Mouse (Mus musculus): ENCODE data around the gene Sorbs1. TPM values are rescaled to one million over a fixed set of nuclear protein-coding genes. Genes with fewer than 3 reads are reported as not detected.
A peak's percentile ranks its signal among the peaks of the same experiment; 100 is the strongest.
"Not testable (repeated sequence)": the region's sequence is repeated elsewhere in the genome, so short reads cannot be mapped to it uniquely, and the experiment has no call there.

The Sorbs1 gene
- polyA plus RNA-seq (2015; fragmentation: Nextera tagmentation; extraction: Ambion mirVana): 46.5 and 49.9 TPM in 2 replicates

DNA sequence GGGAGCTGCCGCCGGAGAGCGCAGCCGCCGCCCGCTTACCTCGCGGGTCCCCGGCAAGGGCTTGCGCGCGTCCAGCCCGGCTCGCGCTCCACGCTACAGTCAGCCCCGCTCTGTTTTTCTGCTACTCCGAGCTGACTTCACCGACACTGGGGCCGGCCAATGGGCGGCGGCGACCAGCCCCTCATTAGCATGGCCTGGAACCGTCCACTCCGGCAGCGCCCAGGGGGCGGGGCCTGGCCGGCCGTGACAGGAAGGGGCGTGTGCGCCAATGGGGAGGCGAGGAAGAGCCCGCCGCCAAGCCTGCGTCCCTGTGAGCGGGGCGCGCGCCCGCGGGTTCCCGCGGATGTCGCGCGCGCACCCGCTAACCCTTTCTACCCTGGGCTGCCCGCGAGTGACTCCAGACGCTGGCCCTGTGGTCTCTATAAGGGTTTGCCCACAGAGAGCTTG, at the start of gene Sorbs1:
TSS of gene Sorbs1 (minus strand) at position 148 of the 447 bp plus-strand sequence.
- Histone ChIP-seq H3K4me3 (replicated peaks; ENCODE audit: low read depth, low read length) (peak within 1 kb of the TSS; percentile 83), H3K27me3 (ENCODE audit: insufficient read depth, low read length) (no peaks in the 10 kb centered on the region), H3K4me2 (ENCODE audit: low read length) (peak within 1 kb of the TSS; percentile 62), H3K27ac (peak within 1 kb of the TSS; percentile 75), H3K9ac (ENCODE audit: low read depth, low read length) (peak within 1 kb of the TSS; percentile 73), H3K4me1 (replicated peaks; ENCODE audit: insufficient read depth, low read length) (peaks cover 9% of the 10 kb centered on the region), H3K36me3 (ENCODE audit: insufficient read depth, low read length) (no peaks in the 10 kb centered on the region), H3K9me3 (replicated peaks; ENCODE audit: low read length) (no peaks in the 10 kb centered on the region)
- DNase-seq (ENCODE audit: low spot score) (peak; percentile 98), ATAC-seq (replicated peaks; ENCODE audit: low FRiP score, low read depth) (peak; percentile 99)
- no peak for TF ChIP-seq CTCF (IDR thresholded peaks at IDR 0.05; ENCODE audit: low read depth)
- under 1% methylated on average over 50 of the region's 51 CpGs for WGBS

DNA sequence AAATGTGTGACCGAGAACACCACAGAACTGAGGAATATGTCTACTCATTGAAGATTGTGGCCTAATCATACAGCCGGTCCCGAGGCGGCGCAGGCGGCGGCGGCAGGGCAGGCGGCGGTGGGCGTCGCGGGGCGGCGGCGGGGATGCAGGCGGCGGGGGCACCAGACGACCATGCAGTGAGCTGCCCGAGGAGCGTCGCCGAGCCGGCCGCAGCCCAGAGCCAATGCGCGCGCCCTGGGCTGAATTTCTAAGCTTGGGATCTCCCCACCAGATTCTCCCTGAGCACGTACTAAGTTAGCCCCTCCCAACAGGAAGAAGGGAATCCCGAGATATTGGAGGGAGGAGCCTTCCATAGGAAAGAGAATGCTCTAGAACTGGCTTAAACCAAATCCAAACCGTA, 47.9 kb upstream of the Sorbs1 start:
- H3K4me2 ChIP-seq (ENCODE audit: low read length); ATAC-seq (replicated peaks; ENCODE audit: low FRiP score, low read depth): not testable (repeated sequence)
- 78% methylated on average over 13 of the region's 31 CpGs for WGBS

DNA sequence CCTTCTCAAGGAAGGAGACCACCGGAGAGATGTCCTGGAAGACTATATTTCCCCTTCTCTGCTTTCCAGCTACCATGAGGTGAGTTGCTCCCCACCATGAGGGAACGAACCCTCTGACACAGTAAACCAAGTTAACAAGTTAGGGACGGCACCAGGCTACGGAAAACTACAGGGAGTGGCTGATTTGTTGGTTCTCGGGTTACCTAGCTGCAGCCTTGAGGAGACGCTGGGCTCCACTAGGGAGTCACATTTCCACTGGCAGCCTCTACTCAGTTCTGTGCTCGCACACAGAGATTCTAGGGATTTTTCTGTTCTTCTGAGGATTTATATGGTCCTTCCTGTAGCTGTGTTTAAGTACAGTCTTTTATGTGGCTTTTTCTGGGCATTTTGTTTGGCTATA, 42.5 kb upstream of the Sorbs1 start:
- Histone ChIP-seq H3K4me1 (replicated peaks; ENCODE audit: insufficient read depth, low read length) (no peaks in the 10 kb centered on the region), H3K4me3 (replicated peaks; ENCODE audit: low read depth, low read length) (no peak overlapping the region), H3K36me3 (ENCODE audit: insufficient read depth, low read length) (peaks cover 15% of the 10 kb centered on the region; the same call in 1 of the 2 replicates), H3K4me2 (ENCODE audit: low read length) (no peak overlapping the region), H3K27me3 (ENCODE audit: insufficient read depth, low read length) (no peaks in the 10 kb centered on the region), H3K27ac (no peak overlapping the region), H3K9ac (ENCODE audit: low read depth, low read length) (no peak overlapping the region), H3K9me3 (replicated peaks; ENCODE audit: low read length) (no peaks in the 10 kb centered on the region)
- peak; percentile 60 for DNase-seq (ENCODE audit: low spot score)
- WGBS: 40% methylated on average over 7 of the region's 7 CpGs
- no peak for TF ChIP-seq CTCF (IDR thresholded peaks at IDR 0.05; ENCODE audit: low read depth)
- no peak for ATAC-seq (replicated peaks; ENCODE audit: low FRiP score, low read depth)

More for the DNA sequence above, 47.9 kb upstream of the Sorbs1 start:
- not testable (repeated sequence) for DNase-seq (ENCODE audit: low spot score); H3K4me1 ChIP-seq (replicated peaks; ENCODE audit: insufficient read depth, low read length); H3K9me3 ChIP-seq (replicated peaks; ENCODE audit: low read length); H3K27ac ChIP-seq; H3K9ac ChIP-seq (ENCODE audit: low read depth, low read length); H3K27me3 ChIP-seq (ENCODE audit: insufficient read depth, low read length); H3K4me3 ChIP-seq (replicated peaks; ENCODE audit: low read depth, low read length)
- H3K36me3 ChIP-seq (ENCODE audit: insufficient read depth, low read length): peaks cover 36% of the 10 kb centered on the region

DNA sequence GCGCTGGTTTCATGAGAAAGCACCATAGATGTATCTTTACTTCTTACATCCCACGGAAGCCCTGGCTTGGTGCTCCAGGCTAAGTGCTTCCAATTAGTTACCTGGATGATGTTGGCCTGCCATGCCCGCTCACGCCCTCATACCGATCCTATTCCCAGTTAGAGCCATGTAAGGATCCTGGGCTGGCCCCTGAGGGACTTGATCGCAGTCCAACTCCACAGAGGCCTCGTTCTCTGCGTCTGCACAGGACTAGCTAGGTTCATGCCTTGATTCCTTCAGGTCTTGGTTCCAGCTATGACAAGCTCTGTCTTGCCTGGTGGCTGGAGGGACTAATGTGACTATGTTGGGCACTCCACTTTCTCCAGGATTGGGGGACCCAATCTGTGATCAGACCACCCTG, 41.6 kb upstream of the Sorbs1 start:
- Histone ChIP-seq H3K4me1 (replicated peaks; ENCODE audit: insufficient read depth, low read length) (no peaks in the 10 kb centered on the region), H3K9ac (ENCODE audit: low read depth, low read length) (no peak overlapping the region), H3K9me3 (replicated peaks; ENCODE audit: low read length) (no peaks in the 10 kb centered on the region), H3K4me2 (ENCODE audit: low read length) (no peak overlapping the region), H3K27me3 (ENCODE audit: insufficient read depth, low read length) (no peaks in the 10 kb centered on the region), H3K36me3 (ENCODE audit: insufficient read depth, low read length) (peaks cover 15% of the 10 kb centered on the region; the same call in 1 of the 2 replicates), H3K4me3 (replicated peaks; ENCODE audit: low read depth, low read length) (no peak overlapping the region), H3K27ac (no peak overlapping the region)
- no peak for TF ChIP-seq CTCF (IDR thresholded peaks at IDR 0.05; ENCODE audit: low read depth)
- 91% methylated on average over 8 of the region's 8 CpGs for WGBS
- ATAC-seq (replicated peaks; ENCODE audit: low FRiP score, low read depth) (no peak), DNase-seq (ENCODE audit: low spot score) (no peak)

GRCm38 (mm10) chr19:40554343-40554742, 40.8 kb upstream of the Sorbs1 start:
- H3K4me1 ChIP-seq (replicated peaks; ENCODE audit: insufficient read depth, low read length): 0 out of 2 replicates have a peak, but pooled peaks cover 6% of the 10 kb centered on the region
- ATAC-seq (replicated peaks; ENCODE audit: low FRiP score, low read depth) (no peak), DNase-seq (ENCODE audit: low spot score) (no peak)
- no peaks in the 10 kb centered on the region for H3K9me3 ChIP-seq (replicated peaks; ENCODE audit: low read length)
- no peak overlapping the region for H3K9ac ChIP-seq (ENCODE audit: low read depth, low read length)
- WGBS: 64% methylated on average over 11 of the region's 11 CpGs
- TF ChIP-seq CTCF (IDR thresholded peaks at IDR 0.05; ENCODE audit: low read depth): no peak
- H3K4me2 ChIP-seq (ENCODE audit: low read length): no peak overlapping the region
- no peak overlapping the region for H3K4me3 ChIP-seq (replicated peaks; ENCODE audit: low read depth, low read length)
- no peaks in the 10 kb centered on the region for H3K27me3 ChIP-seq (ENCODE audit: insufficient read depth, low read length)
- no peak overlapping the region for H3K27ac ChIP-seq
- H3K36me3 ChIP-seq (ENCODE audit: insufficient read depth, low read length): peaks cover 15% of the 10 kb centered on the region; the same call in 1 of the 2 replicates

- Histone ChIP-seq H3K9ac (ENCODE audit: low read depth, low read length) (no peak overlapping the region), H3K9me3 (replicated peaks; ENCODE audit: low read length) (no peaks in the 10 kb centered on the region), H3K36me3 (ENCODE audit: insufficient read depth, low read length) (peaks cover 15% of the 10 kb centered on the region; the same call in 1 of the 2 replicates), H3K4me2 (ENCODE audit: low read length) (no peak overlapping the region), H3K27ac (no peak overlapping the region), H3K4me1 (replicated peaks; ENCODE audit: insufficient read depth, low read length) (0 out of 2 replicates have a peak, but pooled peaks cover 6% of the 10 kb centered on the region), H3K27me3 (ENCODE audit: insufficient read depth, low read length) (no peaks in the 10 kb centered on the region), H3K4me3 (replicated peaks; ENCODE audit: low read depth, low read length) (no peak overlapping the region)
- no peak for TF ChIP-seq CTCF (IDR thresholded peaks at IDR 0.05; ENCODE audit: low read depth)
- 64% methylated on average over 6 of the region's 6 CpGs for WGBS
- ATAC-seq (replicated peaks; ENCODE audit: low FRiP score, low read depth): no peak
- peak; percentile 28 for DNase-seq (ENCODE audit: low spot score)
These were observed 40.3 kb upstream of the Sorbs1 start for GRCm38 (mm10) chr19:40553849-40554248.
